Mouse (Mus musculus): Measurements from ENCODE around the gene Cxcl16.
A peak's percentile ranks its signal among the peaks of the same experiment; 100 is the strongest.

DNA sequence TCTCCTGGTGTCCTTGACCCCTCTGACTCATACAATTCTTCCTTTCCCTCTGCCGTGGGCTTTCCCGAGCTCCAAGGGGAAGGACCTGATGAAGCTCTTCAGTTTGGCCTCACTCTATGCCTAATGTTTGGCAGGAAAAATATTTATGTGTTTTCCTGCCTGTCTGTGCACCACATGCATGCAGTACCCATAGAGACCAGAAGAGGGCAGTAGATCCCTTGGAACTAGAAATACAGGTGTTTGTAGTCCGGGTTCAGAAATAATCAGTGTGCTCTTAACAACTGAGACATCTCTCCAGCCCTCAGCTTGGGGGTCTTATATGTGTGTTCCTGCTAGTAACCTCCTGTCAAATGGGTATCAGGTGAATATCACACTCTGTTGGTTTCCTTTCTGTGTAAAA is 45.8 kb downstream of the Cxcl16 start:
- TF ChIP-seq CTCF (IDR thresholded peaks at IDR 0.05; ENCODE audit: low read depth, low read length) (peak; percentile 9), EP300 (IDR thresholded peaks at IDR 0.05; ENCODE audit: insufficient read depth, low read depth, low read length) (no peak)

All from ES-Bruce4 (cell line).